Mouse (Mus musculus) spleen, postnatal 14 days (tissue): ENCODE data around the gene Dupd1.
"Not testable (repeated sequence)": the region's sequence is repeated elsewhere in the genome, so short reads cannot be mapped to it uniquely, and the experiment has no call there.

Experiments
- DNase-seq, 2 experiments: peaks; one replicate each; pipeline ENCODE4 v3.0.0; 2021 to 2022; ENCODE audit warnings: low spot score in 2 of 2

Dupd1 gene

GRCm38 (mm10) chr14:21674471-21674870 is 39.9 kb downstream of the Dupd1 start:
- DNase-seq: no peak

- DNase-seq: no peak
Observed at GRCm38 (mm10) chr14:21673100-21673499, 41.3 kb downstream of the Dupd1 start.

- not testable (repeated sequence) for DNase-seq
Observed at GRCm38 (mm10) chr14:21670422-21671006, 43.9 kb downstream of the Dupd1 start.

GRCm38 (mm10) chr14:21669633-21670421 is 44.5 kb downstream of the Dupd1 start:
- DNase-seq: no peak

GRCm38 (mm10) chr14:21669218-21669617 is 45.2 kb downstream of the Dupd1 start:
- no peak for DNase-seq

GRCm38 (mm10) chr14:21662465-21663142 is 51.8 kb downstream of the Dupd1 start:
- DNase-seq: no peak

- DNase-seq: peak in 1 of 2 experiments; percentile 44
Observed at GRCm38 (mm10) chr14:21659652-21660051, 54.7 kb downstream of the Dupd1 start.

GRCm38 (mm10) chr14:21659155-21659554 is 55.2 kb downstream of the Dupd1 start:
- no peak for DNase-seq

GRCm38 (mm10) chr14:21653813-21654212 is 60.6 kb downstream of the Dupd1 start:
- no peak for DNase-seq

GRCm38 (mm10) chr14:21640806-21641435 is 73.5 kb downstream of the Dupd1 start:
- no peak for DNase-seq

GRCm38 (mm10) chr14:21636548-21636947 is 77.8 kb downstream of the Dupd1 start:
- no peak for DNase-seq

- no peak for DNase-seq
Observed at GRCm38 (mm10) chr14:21631665-21632200, 82.6 kb downstream of the Dupd1 start.
